Mouse (Mus musculus): ENCODE measurements around the gene Map3k3. TPM values are rescaled to one million over a fixed set of nuclear protein-coding genes. Genes with fewer than 3 reads are reported as not detected.

The Map3k3 gene
- polyA plus RNA-seq, 1 experiment: 61.6 TPM

DNA sequence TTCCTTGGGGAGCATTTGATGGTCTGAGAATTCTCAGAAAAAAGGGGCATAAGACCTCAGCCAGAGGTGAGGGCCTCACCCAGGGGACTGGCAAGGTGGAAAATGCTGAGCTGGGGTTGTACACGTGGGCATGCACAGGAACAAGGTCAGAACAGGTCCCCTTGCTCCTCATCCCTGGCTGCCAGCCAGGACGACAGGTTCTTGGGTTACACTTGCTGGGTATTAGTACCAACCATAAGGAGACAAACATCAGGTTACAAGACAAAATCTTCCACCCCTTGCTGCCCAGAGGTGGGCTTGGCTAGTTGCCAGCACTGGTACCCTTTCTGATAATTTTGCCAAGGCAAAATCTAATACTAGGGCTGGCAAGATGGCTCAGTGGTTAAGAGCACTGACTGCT is 77.8 kb downstream of the Map3k3 start:
- Histone ChIP-seq H3K4me3 (replicated peaks; ENCODE audit: extremely low read depth, low read depth, low read length) (no peak overlapping the region), H3K4me1 (ENCODE audit: control insufficient read depth, insufficient read depth, low read length) (peaks cover 32% of the 10 kb centered on the region)
- no peak for DNase-seq
- WGBS: 88% methylated on average over 2 of the region's 2 CpGs
- TF ChIP-seq POLR2A (IDR thresholded peaks at IDR 0.05; ENCODE audit: borderline replicate concordance, extremely low read depth, low read depth, low read length): no peak
- no peak for TF ChIP-seq CTCF (IDR thresholded peaks at IDR 0.05; ENCODE audit: insufficient read depth, low read length)

- WGBS: 40% methylated on average over 4 of the region's 4 CpGs
- DNase-seq: no peak
Measured at GRCm38 (mm10) chr11:106163546-106163945, 79.1 kb downstream of the Map3k3 start.

DNA sequence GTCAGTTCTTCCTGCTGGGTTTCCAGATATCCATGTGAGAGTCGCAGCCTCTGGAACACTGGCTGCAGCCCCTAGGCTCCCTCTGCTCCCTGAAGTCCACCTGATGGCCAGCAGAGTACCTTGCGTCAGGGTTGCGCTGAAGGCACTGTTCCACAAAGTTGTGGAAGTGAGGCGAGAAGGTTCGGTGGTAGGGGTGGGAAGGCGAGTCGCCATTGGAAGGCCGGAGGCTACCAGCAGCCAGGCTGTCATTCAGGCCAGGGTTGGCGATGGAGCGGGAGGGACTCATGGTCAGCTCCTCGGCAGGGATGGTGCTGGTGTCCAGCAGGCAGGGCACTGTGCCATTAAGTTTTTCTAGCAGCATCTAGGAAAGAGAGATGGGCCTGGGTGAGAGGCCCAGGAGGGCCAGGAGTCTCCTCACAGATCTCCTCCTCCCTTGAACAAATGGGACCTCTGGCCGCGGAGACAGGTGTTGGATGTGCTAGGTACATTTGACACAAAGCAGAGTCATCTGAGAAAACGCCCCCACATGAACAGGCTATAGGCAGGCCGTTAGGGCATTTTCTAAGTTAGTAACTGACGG is 80.3 kb downstream of the Map3k3 start:
- no peak for DNase-seq
- TF ChIP-seq POLR2A (IDR thresholded peaks at IDR 0.05; ENCODE audit: borderline replicate concordance, extremely low read depth, low read depth, low read length): no peak
- no peak for TF ChIP-seq CTCF (IDR thresholded peaks at IDR 0.05; ENCODE audit: insufficient read depth, low read length)
- Histone ChIP-seq H3K4me1 (ENCODE audit: control insufficient read depth, insufficient read depth, low read length) (peaks cover 19% of the 10 kb centered on the region; the same call in 1 of the 2 replicates), H3K4me3 (replicated peaks; ENCODE audit: extremely low read depth, low read depth, low read length) (no peak overlapping the region)
- WGBS: 85% methylated on average over 16 of the region's 16 CpGs

More at GRCm38 (mm10) chr11:106163546-106163945, 79.1 kb downstream of the Map3k3 start:
- no peak for TF ChIP-seq CTCF (IDR thresholded peaks at IDR 0.05; ENCODE audit: insufficient read depth, low read length)
- TF ChIP-seq POLR2A (IDR thresholded peaks at IDR 0.05; ENCODE audit: borderline replicate concordance, extremely low read depth, low read depth, low read length): no peak
- no peak overlapping the region for H3K4me3 ChIP-seq (replicated peaks; ENCODE audit: extremely low read depth, low read depth, low read length)
- peaks cover 27% of the 10 kb centered on the region for H3K4me1 ChIP-seq (ENCODE audit: control insufficient read depth, insufficient read depth, low read length)

GRCm38 (mm10) chr11:106167435-106167834 is 83.0 kb downstream of the Map3k3 start:
- H3K4me3 ChIP-seq (replicated peaks; ENCODE audit: extremely low read depth, low read depth, low read length): no peak overlapping the region
- no peak for DNase-seq
- TF ChIP-seq POLR2A (IDR thresholded peaks at IDR 0.05; ENCODE audit: borderline replicate concordance, extremely low read depth, low read depth, low read length) (no peak), CTCF (IDR thresholded peaks at IDR 0.05; ENCODE audit: insufficient read depth, low read length) (no peak)
- peaks cover 15% of the 10 kb centered on the region; the same call in 1 of the 2 replicates for H3K4me1 ChIP-seq (ENCODE audit: control insufficient read depth, insufficient read depth, low read length)
- WGBS: 63% methylated on average over 5 of the region's 5 CpGs

DNA sequence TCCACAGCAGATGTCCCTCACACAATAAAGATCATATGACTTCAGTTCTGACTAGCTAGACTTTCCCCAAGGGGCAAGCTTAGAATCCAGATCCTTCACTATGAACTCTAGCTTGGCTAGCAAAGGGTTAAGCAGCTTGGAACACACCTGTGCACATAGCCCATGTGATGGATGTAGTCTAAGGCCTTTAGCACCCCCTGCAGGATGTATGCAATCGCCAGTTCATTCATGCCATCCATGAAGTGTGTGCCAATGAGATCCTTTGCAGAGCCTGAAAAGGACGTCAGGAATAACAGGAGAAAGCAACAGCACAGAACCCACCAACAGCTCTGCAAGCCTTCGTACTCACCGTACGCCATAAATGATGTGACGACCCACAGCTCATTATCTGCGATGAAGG is 86.4 kb downstream of the Map3k3 start:
- WGBS: 77% methylated on average over 7 of the region's 7 CpGs
- DNase-seq: no peak

DNA sequence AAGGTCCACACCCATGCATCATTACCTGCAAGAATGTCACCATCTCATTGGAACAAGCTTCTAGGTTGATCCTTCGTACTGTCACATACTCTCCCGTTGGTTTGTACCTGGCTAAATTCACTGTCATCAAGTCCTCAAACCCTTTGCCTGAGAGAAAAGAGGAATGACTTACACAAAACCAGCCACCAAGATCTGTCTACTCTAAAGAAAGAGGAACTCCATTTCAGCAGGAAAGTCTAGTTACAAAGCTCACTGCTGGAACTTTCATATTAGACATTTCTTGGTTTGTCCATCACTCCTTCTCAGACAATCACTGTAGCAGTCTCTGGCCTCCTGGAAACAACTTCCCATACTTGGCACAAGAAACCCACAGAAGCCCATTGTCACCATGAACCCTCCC is 88.8 kb downstream of the Map3k3 start:
- no peak overlapping the region for H3K4me3 ChIP-seq (replicated peaks; ENCODE audit: extremely low read depth, low read depth, low read length)
- no peak for DNase-seq
- WGBS: 86% methylated on average over 2 of the region's 2 CpGs
- TF ChIP-seq CTCF (IDR thresholded peaks at IDR 0.05; ENCODE audit: insufficient read depth, low read length) (no peak), POLR2A (IDR thresholded peaks at IDR 0.05; ENCODE audit: borderline replicate concordance, extremely low read depth, low read depth, low read length) (no peak)
- H3K4me1 ChIP-seq (ENCODE audit: control insufficient read depth, insufficient read depth, low read length): no peaks in the 10 kb centered on the region

More for the DNA sequence above, 86.4 kb downstream of the Map3k3 start:
- TF ChIP-seq CTCF (IDR thresholded peaks at IDR 0.05; ENCODE audit: insufficient read depth, low read length) (peak; percentile 22; the same call in 1 of the 2 replicates), POLR2A (IDR thresholded peaks at IDR 0.05; ENCODE audit: borderline replicate concordance, extremely low read depth, low read depth, low read length) (no peak)
- Histone ChIP-seq H3K4me1 (ENCODE audit: control insufficient read depth, insufficient read depth, low read length) (no peaks in the 10 kb centered on the region), H3K4me3 (replicated peaks; ENCODE audit: extremely low read depth, low read depth, low read length) (no peak overlapping the region)

GRCm38 (mm10) chr11:106174372-106174771 is 90.0 kb downstream of the Map3k3 start:
- 81% methylated on average over 5 of the region's 5 CpGs for WGBS
- Histone ChIP-seq H3K4me3 (replicated peaks; ENCODE audit: extremely low read depth, low read depth, low read length) (no peak overlapping the region), H3K4me1 (ENCODE audit: control insufficient read depth, insufficient read depth, low read length) (peaks cover 2% of the 10 kb centered on the region; the same call in 1 of the 2 replicates)
- TF ChIP-seq POLR2A (IDR thresholded peaks at IDR 0.05; ENCODE audit: borderline replicate concordance, extremely low read depth, low read depth, low read length) (no peak), CTCF (IDR thresholded peaks at IDR 0.05; ENCODE audit: insufficient read depth, low read length) (no peak)
- no peak for DNase-seq

- peaks cover 2% of the 10 kb centered on the region; the same call in 1 of the 2 replicates for H3K4me1 ChIP-seq (ENCODE audit: control insufficient read depth, insufficient read depth, low read length)
- TF ChIP-seq CTCF (IDR thresholded peaks at IDR 0.05; ENCODE audit: insufficient read depth, low read length): no peak
- no peak for TF ChIP-seq POLR2A (IDR thresholded peaks at IDR 0.05; ENCODE audit: borderline replicate concordance, extremely low read depth, low read depth, low read length)
- WGBS: 51% methylated on average over 3 of the region's 3 CpGs
- H3K4me3 ChIP-seq (replicated peaks; ENCODE audit: extremely low read depth, low read depth, low read length): no peak overlapping the region
- no peak for DNase-seq
Measured at GRCm38 (mm10) chr11:106175081-106175480, 90.7 kb downstream of the Map3k3 start.

DNA sequence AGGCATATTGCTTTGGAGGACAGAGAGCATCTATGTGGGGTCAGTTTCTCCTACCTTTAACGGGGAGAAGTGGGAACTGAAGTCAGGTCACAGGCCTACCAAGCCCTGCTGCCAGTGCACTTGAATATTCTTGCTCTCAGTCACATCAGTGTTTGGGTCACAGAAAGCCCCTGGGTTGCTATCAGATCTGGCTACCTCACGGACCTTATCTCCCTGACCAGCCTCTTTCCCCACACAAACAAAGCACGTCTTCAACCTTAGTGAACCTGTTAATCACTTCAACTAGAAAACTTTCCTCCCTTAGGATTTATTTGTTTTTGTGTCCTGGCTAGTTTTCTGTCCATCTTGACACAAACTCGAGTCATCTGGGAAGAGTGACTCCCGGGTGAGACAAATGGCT is 92.0 kb downstream of the Map3k3 start:
- TF ChIP-seq CTCF (IDR thresholded peaks at IDR 0.05; ENCODE audit: insufficient read depth, low read length): no peak
- TF ChIP-seq POLR2A (IDR thresholded peaks at IDR 0.05; ENCODE audit: borderline replicate concordance, extremely low read depth, low read depth, low read length): no peak
- Histone ChIP-seq H3K4me1 (ENCODE audit: control insufficient read depth, insufficient read depth, low read length) (peaks cover 5% of the 10 kb centered on the region; the same call in 1 of the 2 replicates), H3K4me3 (replicated peaks; ENCODE audit: extremely low read depth, low read depth, low read length) (no peak overlapping the region)
- no peak for DNase-seq
- WGBS: 71% methylated on average over 5 of the region's 5 CpGs

Measured in lung, adult 2 months (tissue).